Mouse (Mus musculus): ENCODE results near the gene Mfsd14a. TPM values are rescaled to one million over a fixed set of nuclear protein-coding genes. Genes with fewer than 3 reads are reported as not detected.
"Not testable (repeated sequence)": the region's sequence is repeated elsewhere in the genome, so short reads cannot be mapped to it uniquely, and the experiment has no call there.

The Mfsd14a gene
- 33.6 and 34.1 TPM in 2 replicates for polyA plus RNA-seq (2012; rRNA removed)

GRCm38 (mm10) chr3:116662463-116662863 lies at the start of gene Mfsd14a:
Mfsd14a (minus strand) TSS chr3:116662677.
- no peak for DNase-seq (ENCODE audit: low read depth)

DNA sequence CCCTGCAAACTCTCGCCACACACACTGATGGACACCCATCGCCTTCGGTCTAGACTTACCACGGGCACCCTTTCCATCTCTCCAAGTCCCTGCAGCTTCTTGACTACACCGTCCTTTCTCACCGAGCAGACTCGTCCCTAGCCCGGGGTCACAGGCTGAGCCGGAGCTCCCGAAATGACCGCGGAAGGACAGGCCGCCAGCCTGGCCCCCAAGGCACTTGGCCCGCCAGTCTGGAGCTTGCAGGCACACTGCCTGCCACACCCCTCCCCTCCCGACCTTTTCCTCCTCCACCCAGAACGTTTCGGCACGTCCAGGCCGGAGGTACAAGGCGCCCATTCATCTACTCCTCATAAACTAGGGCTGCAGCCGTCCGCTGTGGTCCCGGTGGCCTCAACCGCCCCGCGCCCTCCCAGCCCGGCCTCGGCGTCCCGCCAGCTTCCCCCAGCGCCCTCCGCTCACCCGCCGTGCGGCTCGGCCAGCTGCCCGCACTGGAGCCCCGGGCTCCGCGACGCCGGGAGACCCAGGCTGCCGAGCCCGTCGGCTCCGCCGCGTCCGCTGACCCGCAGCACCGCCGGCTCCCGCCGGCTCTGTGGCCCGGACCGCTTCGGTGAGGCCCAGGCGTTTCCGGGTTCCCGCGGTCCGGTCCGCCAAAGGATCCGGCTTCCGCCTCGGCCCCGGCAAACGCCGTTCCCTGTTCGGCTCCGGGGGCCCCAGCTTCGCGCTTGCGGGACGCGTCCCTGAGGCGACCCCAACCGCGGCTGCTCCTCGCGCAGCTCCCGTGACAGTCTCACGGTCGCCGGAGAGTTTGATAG lies 49.4 kb upstream of the Mfsd14a start:
- DNase-seq (ENCODE audit: low read depth): no peak

DNA sequence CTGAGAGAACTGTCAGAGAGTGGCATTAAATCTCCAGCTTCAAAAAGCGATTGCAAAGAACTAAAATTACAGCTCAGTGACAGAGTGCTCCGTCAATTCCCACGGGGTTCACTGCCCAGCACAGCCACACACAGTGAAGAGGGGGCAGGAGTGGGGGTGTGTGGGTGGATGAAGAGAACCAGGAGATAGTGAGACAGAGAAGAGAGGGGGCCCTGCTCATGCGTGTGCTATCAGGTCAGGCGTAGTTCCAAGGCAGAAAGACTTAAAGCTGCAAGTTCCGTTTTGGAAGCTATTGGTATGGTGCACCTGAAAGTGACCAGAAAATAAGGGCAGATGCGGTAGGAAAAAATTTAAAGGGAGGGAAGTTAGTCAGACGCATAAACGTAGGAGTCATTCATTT lies 48.5 kb upstream of the Mfsd14a start:
- DNase-seq (ENCODE audit: low read depth): no peak

- no peak for DNase-seq (ENCODE audit: low read depth)
Observed at GRCm38 (mm10) chr3:116705637-116706204, 43.2 kb upstream of the Mfsd14a start.

GRCm38 (mm10) chr3:116703835-116704234 lies 41.4 kb upstream of the Mfsd14a start:
- no peak for DNase-seq (ENCODE audit: low read depth)

DNA sequence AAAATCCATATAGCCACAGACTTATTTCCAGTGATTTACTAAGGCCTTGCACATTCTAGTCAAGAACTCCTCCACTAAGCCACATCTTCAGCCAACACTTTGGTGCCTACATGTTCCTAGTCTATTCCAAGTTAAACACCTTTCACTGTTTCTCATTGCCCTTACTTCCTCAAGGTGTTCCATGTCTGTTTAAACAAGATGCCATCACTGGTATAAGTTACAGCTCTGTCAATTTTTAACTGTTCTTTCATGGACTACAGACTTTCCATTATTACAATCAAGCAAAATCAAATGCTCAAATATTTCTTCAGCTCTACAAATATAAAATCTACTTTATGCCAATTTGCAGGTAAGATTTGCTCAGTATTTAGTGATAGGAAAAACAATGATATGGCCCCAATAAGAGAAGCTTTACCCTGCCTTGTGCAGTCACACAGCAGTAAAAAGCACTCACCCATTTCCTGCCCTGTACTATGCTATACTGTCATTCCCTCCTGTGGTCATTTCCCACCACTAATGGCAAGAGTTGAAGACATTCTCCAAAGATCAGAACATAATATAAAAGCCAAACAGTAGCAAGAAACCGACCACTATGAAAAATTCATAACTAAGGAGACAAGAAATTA lies 40.3 kb upstream of the Mfsd14a start:
- DNase-seq (ENCODE audit: low read depth): no peak

- no peak for DNase-seq (ENCODE audit: low read depth)
Observed at GRCm38 (mm10) chr3:116701601-116702000, 39.1 kb upstream of the Mfsd14a start.

DNA sequence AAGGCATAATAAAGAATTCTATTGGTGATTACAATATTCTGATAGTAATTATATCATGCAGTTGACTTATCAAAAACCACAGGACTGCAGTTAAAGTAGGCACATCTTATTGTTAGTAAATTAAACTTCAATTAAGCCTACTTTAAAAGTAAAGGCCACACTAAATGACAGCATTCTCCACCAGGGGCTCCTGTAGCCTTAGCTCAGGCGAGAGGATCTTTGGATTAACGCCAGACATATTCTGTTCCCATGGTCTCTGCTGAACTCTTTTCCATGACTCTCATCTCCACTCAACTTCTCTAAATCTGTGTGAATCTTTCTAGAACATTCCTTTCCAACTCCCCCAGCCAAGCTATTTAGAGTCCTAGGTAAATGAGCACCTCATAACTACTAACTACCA lies 36.3 kb upstream of the Mfsd14a start:
- no peak for DNase-seq (ENCODE audit: low read depth)

GRCm38 (mm10) chr3:116695666-116695985 lies 33.1 kb upstream of the Mfsd14a start:
- no peak for DNase-seq (ENCODE audit: low read depth)

DNA sequence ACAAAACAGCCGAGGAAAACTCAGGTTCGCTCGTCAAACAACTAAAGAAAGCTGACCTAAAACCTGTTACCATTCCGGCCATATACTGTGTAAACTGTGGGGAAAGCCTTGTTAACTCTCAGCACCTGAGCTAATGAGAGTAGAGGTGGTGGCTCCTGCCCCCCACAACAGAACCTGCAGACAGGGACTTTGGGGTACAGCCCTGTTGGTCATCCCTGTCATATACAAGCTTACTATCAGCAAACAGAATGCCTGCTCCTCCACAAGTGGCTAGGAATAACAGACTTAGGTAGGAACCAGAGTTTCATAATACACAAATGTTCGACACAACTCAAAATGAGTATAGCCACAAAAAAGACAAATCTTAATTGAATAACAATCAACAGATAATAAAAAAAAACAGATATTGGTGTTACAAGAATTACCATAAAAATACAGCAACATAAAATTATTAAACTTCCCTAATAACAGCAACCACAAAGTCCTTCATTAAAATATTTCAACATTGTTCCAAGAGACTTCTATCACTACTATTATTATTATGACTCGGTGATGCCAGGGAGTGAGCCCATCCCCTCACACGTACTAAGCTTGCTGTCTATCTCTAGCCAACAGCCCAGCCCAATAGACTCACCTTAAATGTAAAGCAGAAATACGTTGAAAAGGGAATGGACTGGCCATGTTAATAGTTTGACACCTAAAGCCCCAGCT lies 32.6 kb upstream of the Mfsd14a start:
- DNase-seq (ENCODE audit: low read depth): no peak

- no peak for DNase-seq (ENCODE audit: low read depth)
Observed at GRCm38 (mm10) chr3:116694312-116694711, 31.8 kb upstream of the Mfsd14a start.

GRCm38 (mm10) chr3:116681160-116681559 lies 18.7 kb upstream of the Mfsd14a start, which contains the start of gene Gm43191:
Gm43191 (minus strand) TSS chr3:116681260.
- DNase-seq (ENCODE audit: low read depth): no peak

GRCm38 (mm10) chr3:116664281-116664680 lies 1.8 kb upstream of the Mfsd14a start:
- not testable (repeated sequence) for DNase-seq (ENCODE audit: low read depth)

GRCm38 (mm10) chr3:116661870-116662414 lies 535 bp downstream of the Mfsd14a start:
- DNase-seq (ENCODE audit: low read depth): no peak

- no peak for DNase-seq (ENCODE audit: low read depth)
Observed at GRCm38 (mm10) chr3:116661288-116661869, 1.1 kb downstream of the Mfsd14a start.

- no peak for DNase-seq (ENCODE audit: low read depth)
Observed at GRCm38 (mm10) chr3:116659856-116660430, 2.5 kb downstream of the Mfsd14a start.

- no peak for DNase-seq (ENCODE audit: low read depth)
Observed at GRCm38 (mm10) chr3:116658928-116659565, 3.4 kb downstream of the Mfsd14a start.

DNA sequence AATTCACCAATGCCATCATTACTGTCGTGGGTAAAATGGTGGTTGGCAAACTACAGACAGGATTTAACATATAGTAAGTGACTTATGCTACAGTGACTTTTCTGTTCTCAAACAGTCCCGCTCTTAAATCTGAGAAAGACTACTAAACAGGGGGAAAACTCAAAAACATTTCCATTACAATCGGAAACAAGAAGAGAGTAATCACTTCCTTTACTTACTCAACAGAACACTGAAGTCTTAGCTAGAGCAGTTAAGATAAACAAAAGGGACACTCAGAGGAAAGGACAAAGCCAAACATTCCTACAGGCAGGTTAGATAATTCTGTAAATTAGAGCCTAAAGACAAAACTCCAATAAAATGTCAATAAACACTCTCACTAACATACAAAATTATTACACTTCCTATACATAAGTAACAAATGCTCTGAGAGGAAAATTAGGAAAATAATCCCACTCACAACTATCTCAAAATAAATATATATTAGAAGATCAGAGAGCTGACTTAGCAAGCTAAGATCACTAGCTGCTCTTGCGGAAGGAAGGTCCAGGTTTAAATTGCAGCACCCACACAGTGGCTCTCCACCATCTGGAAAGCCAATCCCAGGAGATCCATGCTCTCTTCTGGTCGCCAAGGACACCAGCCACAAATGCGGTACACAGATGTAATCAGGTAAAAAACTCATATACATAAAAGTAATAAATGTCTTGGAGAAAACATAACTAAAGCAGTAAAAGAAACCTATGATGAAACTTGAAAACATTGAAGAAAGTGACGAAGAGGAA lies 6.1 kb downstream of the Mfsd14a start:
- DNase-seq (ENCODE audit: low read depth): no peak

DNA sequence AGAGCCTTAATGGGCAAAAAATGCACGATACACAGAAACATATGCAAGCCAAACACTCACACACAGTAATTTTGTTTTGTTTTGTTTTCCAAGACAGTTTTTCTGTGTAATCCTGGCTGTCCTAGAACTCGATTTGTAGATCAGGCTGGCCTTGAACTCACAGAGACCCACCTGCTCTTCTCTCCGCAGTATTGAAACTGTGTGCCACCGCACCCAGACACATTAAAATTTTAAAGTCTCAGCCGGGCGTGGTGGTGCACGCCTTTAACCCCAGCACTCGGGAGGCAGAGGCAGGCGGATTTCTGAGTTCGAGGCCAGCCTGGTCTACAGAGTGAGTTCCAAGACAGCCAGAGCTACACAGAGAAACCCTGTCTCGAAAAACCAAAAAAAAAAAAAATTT lies 8.4 kb downstream of the Mfsd14a start:
- DNase-seq (ENCODE audit: low read depth): not testable (repeated sequence)

Measured in gonadal fat pad, adult 2 months (tissue).